Mouse (Mus musculus): Measurements from ENCODE around the gene Gm3183. TPM values are rescaled to one million over a fixed set of nuclear protein-coding genes. Genes with fewer than 3 reads are reported as not detected.
"Not testable (repeated sequence)": the region's sequence is repeated elsewhere in the genome, so short reads cannot be mapped to it uniquely, and the experiment has no call there.

The Gm3183 gene
- polyA plus RNA-seq (2015; fragmentation: Nextera tagmentation; extraction: Ambion mirVana): not detected in 2 replicates

DNA sequence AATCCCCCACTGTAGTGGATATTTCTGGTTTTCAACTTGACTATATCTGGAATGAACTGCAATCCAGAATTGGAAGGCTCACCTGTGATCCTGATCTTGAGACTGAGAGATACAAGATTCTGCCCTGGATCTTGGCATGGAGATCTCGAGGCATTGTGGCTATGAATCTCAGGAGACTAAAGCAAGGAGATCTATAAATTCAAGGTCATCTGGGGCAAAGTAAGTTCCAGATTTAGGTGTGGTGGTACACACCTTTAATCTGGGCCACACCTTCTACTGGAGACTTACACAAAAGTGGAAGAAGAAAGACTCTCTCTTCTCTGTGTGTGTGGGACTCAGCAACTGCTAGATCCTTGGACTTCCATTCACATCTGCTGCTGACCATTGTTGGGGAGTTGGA lies at the start of gene Gm3183:
Gene Gm3183, plus strand, starts transcription at position 301 of the 400 bp plus-strand sequence.
- not testable (repeated sequence) for ATAC-seq (ENCODE audit: low FRiP score); H3K4me2 ChIP-seq
- WGBS: no CpG with 5 or more reads among the region's 1 CpGs

More for the DNA sequence above, at the start of gene Gm3183:
- H3K36me3 ChIP-seq; H3K27ac ChIP-seq (replicated peaks); H3K4me1 ChIP-seq; H3K4me3 ChIP-seq (replicated peaks); H3K9me3 ChIP-seq (replicated peaks); H3K27me3 ChIP-seq (replicated peaks); H3K9ac ChIP-seq (replicated peaks): not testable (repeated sequence)

Other genes starting within 250 kb of the Gm3183 start
- not detected in 2 replicates for gene Gm3147, start 249.1 kb upstream of the Gm3183 start, polyA plus RNA-seq (2015; fragmentation: Nextera tagmentation; extraction: Ambion mirVana)
- gene Gm6509, start 241.5 kb upstream of the Gm3183 start, polyA plus RNA-seq (2015; fragmentation: Nextera tagmentation; extraction: Ambion mirVana): not detected in 2 replicates
- gene Gm6205, start 217.1 kb upstream of the Gm3183 start, polyA plus RNA-seq (2015; fragmentation: Nextera tagmentation; extraction: Ambion mirVana): not detected in 2 replicates
- not detected in 2 replicates for gene Gm6367, start 123.2 kb downstream of the Gm3183 start, polyA plus RNA-seq (2015; fragmentation: Nextera tagmentation; extraction: Ambion mirVana)
- not detected in 2 replicates for gene Gm7942, start 241.5 kb downstream of the Gm3183 start, polyA plus RNA-seq (2015; fragmentation: Nextera tagmentation; extraction: Ambion mirVana)